Mouse (Mus musculus) ES-CJ7 (cell line): ENCODE results near the gene Rnf220.

ENCODE experiments used
- DNase-seq: peaks from one replicate; pipeline ENCODE4 v3.0.0; 2011; ENCODE audit warnings: low read depth, low spot score

Gene Rnf220

GRCm38 (mm10) chr4:117229590-117229989 is 267.3 kb downstream of the Rnf220 start:
- peak; percentile 38 for DNase-seq

- DNase-seq: no peak
Observed at GRCm38 (mm10) chr4:117225250-117225649, 271.6 kb downstream of the Rnf220 start.

GRCm38 (mm10) chr4:117224122-117224521 is 272.7 kb downstream of the Rnf220 start:
- no peak for DNase-seq

- no peak for DNase-seq
Observed at GRCm38 (mm10) chr4:117223001-117223400, 273.9 kb downstream of the Rnf220 start.

DNA sequence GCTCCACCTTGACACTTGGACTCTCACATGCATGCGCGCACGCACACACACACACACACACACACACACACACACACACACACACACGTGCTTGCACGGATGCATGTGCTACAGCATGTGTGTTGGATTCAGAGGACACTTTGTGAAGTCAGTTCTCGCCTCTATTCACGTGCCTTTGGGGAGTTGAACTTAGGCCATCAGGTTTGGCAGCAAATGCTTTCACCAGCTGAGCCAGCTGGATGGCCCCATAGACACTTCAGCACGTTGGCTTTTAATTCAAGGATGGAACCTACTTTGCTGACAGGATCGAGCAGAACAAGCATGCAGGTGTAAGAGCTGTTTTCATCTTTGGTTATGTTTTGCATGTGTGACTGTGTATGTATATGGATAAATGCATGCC is 275.0 kb downstream of the Rnf220 start:
- no peak for DNase-seq
